Mouse (Mus musculus) kidney, adult 2 months (tissue): Measurements from ENCODE around the gene Wdr46.

Source experiments
- CTCF ChIP-seq: fragments of 200-500 bp; conservative IDR thresholded peaks from 2 replicates; pipeline ENCODE4 v1.5.1; 2011; ENCODE audit warnings: low read depth, mild to moderate bottlenecking, control low read depth, low read length, moderate library complexity, mixed read lengths; ENCODE audit not compliant: insufficient read depth, insufficient read length
- POLR2A ChIP-seq: fragments of 200-500 bp; IDR thresholded peaks from one replicate; pipeline ENCODE4 v1.6.1; 2011; ENCODE audit warnings: low read depth, low read length, control low read depth

GRCm38 (mm10) chr17:33951021-33951946 is 10.8 kb downstream of the Wdr46 start, which contains the start of gene B3galt4:
- TF ChIP-seq CTCF (no peak), POLR2A (peak; percentile 65)
